Mouse (Mus musculus): ENCODE data around the gene Ddost. TPM values are rescaled to one million over a fixed set of nuclear protein-coding genes. Genes with fewer than 3 reads are reported as not detected.

Gene Ddost
- total RNA-seq, 4 experiments from 2014 or later, result 90.5 to 99.3 (median 97.2) TPM

GRCm38 (mm10) chr4:138336876-138337275, 32.3 kb downstream of the Ddost start:
- no peak for DNase-seq (ENCODE audit: low spot score in 2 of 2)

GRCm38 (mm10) chr4:138337341-138337740, 32.8 kb downstream of the Ddost start:
- no peak for DNase-seq (ENCODE audit: low spot score in 2 of 2)

GRCm38 (mm10) chr4:138339963-138340362, 35.4 kb downstream of the Ddost start:
- peak in 1 of 2 experiments; percentile 58 for DNase-seq (ENCODE audit: low spot score in 2 of 2)

- DNase-seq (ENCODE audit: low spot score in 2 of 2), result no peak
Observed at GRCm38 (mm10) chr4:138341393-138341792, 36.9 kb downstream of the Ddost start.

GRCm38 (mm10) chr4:138342048-138342447, 37.5 kb downstream of the Ddost start:
- no peak for DNase-seq (ENCODE audit: low spot score in 2 of 2)

- no peak for DNase-seq (ENCODE audit: low spot score in 2 of 2)
Observed at GRCm38 (mm10) chr4:138342778-138343177, 38.2 kb downstream of the Ddost start.

GRCm38 (mm10) chr4:138343341-138343837, 38.9 kb downstream of the Ddost start:
- DNase-seq (ENCODE audit: low spot score in 2 of 2), result no peak

- DNase-seq (ENCODE audit: low spot score in 2 of 2), result no peak
Observed at GRCm38 (mm10) chr4:138344891-138345545, 40.5 kb downstream of the Ddost start.

GRCm38 (mm10) chr4:138347280-138347679, 42.8 kb downstream of the Ddost start:
- DNase-seq (ENCODE audit: low spot score in 2 of 2), result no peak

- no peak for DNase-seq (ENCODE audit: low spot score in 2 of 2)
Observed at GRCm38 (mm10) chr4:138348716-138349115, 44.2 kb downstream of the Ddost start.

GRCm38 (mm10) chr4:138351821-138352220, 47.3 kb downstream of the Ddost start:
- no peak for DNase-seq (ENCODE audit: low spot score in 2 of 2)

GRCm38 (mm10) chr4:138352692-138353091, 48.2 kb downstream of the Ddost start:
- DNase-seq (ENCODE audit: low spot score in 2 of 2), result no peak

GRCm38 (mm10) chr4:138353438-138354171, 49.1 kb downstream of the Ddost start:
- DNase-seq (ENCODE audit: low spot score in 2 of 2), result no peak

- DNase-seq (ENCODE audit: low spot score in 2 of 2), result no peak
Observed at GRCm38 (mm10) chr4:138355496-138355895, 51.0 kb downstream of the Ddost start.

GRCm38 (mm10) chr4:138356141-138356540, 51.6 kb downstream of the Ddost start:
- no peak for DNase-seq (ENCODE audit: low spot score in 2 of 2)

GRCm38 (mm10) chr4:138356551-138356950, 52.0 kb downstream of the Ddost start:
- no peak for DNase-seq (ENCODE audit: low spot score in 2 of 2)

- no peak for DNase-seq (ENCODE audit: low spot score in 2 of 2)
Observed at GRCm38 (mm10) chr4:138358176-138358575, 53.6 kb downstream of the Ddost start.

GRCm38 (mm10) chr4:138361370-138361821, 56.9 kb downstream of the Ddost start:
- peak in 1 of 2 experiments; percentile 36 for DNase-seq (ENCODE audit: low spot score in 2 of 2)
